Mouse (Mus musculus) kidney, adult 2 months (tissue): ENCODE data around the gene Wfdc10.

Source experiments
- CTCF ChIP-seq: fragments of 200-500 bp; conservative IDR thresholded peaks from 2 replicates; pipeline ENCODE4 v1.5.1; 2011; ENCODE audit warnings: low read depth, mild to moderate bottlenecking, control low read depth, low read length, moderate library complexity, mixed read lengths; ENCODE audit not compliant: insufficient read depth, insufficient read length
- POLR2A ChIP-seq: fragments of 200-500 bp; IDR thresholded peaks from one replicate; pipeline ENCODE4 v1.6.1; 2011; ENCODE audit warnings: low read depth, low read length, control low read depth

DNA sequence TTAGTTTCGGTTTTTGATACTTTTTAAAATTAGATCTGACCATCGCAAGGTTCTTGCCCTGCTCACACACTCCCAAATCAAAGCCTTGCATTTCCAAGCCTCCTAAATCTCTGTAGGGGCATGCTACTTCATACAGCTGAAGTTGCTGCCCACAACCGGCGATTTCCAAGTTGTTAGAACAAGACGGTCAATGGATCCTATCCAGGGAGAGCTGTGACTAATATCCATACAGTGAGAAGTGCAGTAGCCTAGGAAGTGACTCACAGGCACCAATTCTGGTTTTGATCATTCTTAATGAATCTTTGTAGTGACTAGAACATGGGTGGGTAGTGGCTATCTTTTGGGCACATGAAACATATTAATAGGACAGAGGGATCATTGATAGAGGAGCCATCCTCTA, 45.9 kb downstream of the Wfdc10 start:
- TF ChIP-seq CTCF (no peak), POLR2A (no peak)
